Mouse (Mus musculus): ENCODE results near the gene Dohh. TPM values are rescaled to one million over a fixed set of nuclear protein-coding genes. Genes with fewer than 3 reads are reported as not detected.

The Dohh gene
- polyA plus RNA-seq, 1 experiment from 2014 or later, result 59.4 TPM

DNA sequence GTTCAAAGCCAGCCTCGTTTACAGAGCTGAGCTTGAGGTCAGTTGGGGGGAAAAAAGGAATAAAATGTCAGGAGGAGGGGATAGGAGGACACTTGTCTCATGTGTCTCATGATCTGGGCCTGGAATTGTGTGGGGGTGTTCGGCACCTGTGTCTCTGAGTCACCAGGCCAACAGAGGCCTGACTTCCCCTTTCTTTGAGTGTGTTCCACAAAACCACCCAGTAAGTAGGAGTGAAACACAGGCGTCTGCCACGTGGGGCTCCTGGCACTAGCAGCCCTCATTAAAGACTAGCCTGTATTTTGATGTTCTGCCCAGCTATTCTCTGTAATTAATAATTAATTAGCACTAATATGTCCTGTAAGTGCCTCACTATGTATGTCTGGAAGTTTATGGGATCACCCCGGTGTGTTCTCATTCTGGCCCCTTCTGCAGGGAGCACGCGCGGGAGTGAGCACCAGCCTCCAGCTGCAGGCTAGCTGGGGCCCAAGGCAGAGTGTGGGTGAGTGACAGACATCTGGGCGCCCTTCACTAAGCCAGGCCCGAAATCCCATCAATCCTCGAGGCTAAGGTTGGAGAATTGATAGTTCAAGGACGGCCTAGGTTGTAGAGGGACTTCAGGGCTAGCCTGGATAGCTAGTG is 27.8 kb upstream of the Dohh start:
- Histone ChIP-seq H3K9ac (ENCODE audit: low read depth, low read length) (peak overlapping the region; percentile 78; the same call in 1 of the 2 replicates), H3K27ac (ENCODE audit: low read depth, low read length) (no peak overlapping the region), H3K4me1 (replicated peaks; ENCODE audit: control insufficient read depth, insufficient read depth, low read length) (peaks cover 6% of the 10 kb centered on the region; the same call in 1 of the 2 replicates), H3K4me2 (replicated peaks; ENCODE audit: low read depth) (peak overlapping the region; percentile 95), H3K27me3 (replicated peaks; ENCODE audit: control insufficient read depth, insufficient read depth, low read length) (no peaks in the 10 kb centered on the region), H3K4me3 (ENCODE audit: low read depth, low read length) (peak overlapping the region; percentile 78), H3K9me3 (ENCODE audit: control insufficient read depth) (no peaks in the 10 kb centered on the region), H3K36me3 (ENCODE audit: control insufficient read depth, insufficient read depth) (peaks cover 3% of the 10 kb centered on the region; the same call in 1 of the 2 replicates)
- no peak for TF ChIP-seq CTCF (IDR thresholded peaks at IDR 0.05; ENCODE audit: low read depth)
- WGBS, result 34% methylated on average over 12 of the region's 12 CpGs
- no peak for ATAC-seq

- Histone ChIP-seq H3K4me3 (ENCODE audit: low read depth, low read length) (peak within 1 kb of the TSS; percentile 78), H3K4me1 (replicated peaks; ENCODE audit: control insufficient read depth, insufficient read depth, low read length) (peaks cover 9% of the 10 kb centered on the region), H3K27me3 (replicated peaks; ENCODE audit: control insufficient read depth, insufficient read depth, low read length) (no peaks in the 10 kb centered on the region), H3K36me3 (ENCODE audit: control insufficient read depth, insufficient read depth) (peaks cover 9% of the 10 kb centered on the region; the same call in 1 of the 2 replicates), H3K4me2 (replicated peaks; ENCODE audit: low read depth) (peak within 1 kb of the TSS; percentile 95), H3K27ac (ENCODE audit: low read depth, low read length) (peak within 1 kb of the TSS; percentile 87), H3K9ac (ENCODE audit: low read depth, low read length) (peak within 1 kb of the TSS; percentile 78), H3K9me3 (ENCODE audit: control insufficient read depth) (no peaks in the 10 kb centered on the region)
- 2% methylated on average over 73 of the region's 79 CpGs for WGBS
- TF ChIP-seq CTCF (IDR thresholded peaks at IDR 0.05; ENCODE audit: low read depth), result no peak
- peak; percentile 78 for ATAC-seq
Measured at GRCm38 (mm10) chr10:81356991-81357844, 27.0 kb upstream of the Dohh start, which contains the start of gene Mfsd12. TSS of gene Mfsd12 (plus strand) at chr10:81357491.

DNA sequence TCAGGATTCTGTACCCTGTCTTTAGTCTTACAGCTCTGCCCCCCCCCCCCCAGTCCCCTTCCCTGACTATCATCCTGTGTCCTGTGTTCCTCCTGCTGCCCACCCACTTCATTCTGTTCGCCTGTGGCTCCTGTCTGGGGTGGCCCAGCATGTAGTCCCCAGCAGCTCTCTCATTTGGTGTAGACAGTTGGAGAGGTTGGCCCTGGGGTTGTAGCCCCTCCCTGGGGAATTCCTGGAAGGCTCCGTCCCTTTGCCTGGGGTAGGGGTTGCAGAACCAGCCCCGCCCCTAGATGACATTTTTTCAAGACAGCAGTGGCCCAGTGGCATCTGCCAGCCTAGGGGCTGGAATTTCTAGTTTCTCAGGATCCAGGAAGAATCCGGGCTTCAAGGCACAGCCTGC is 26.0 kb upstream of the Dohh start:
- ATAC-seq, result no peak
- Histone ChIP-seq H3K4me1 (replicated peaks; ENCODE audit: control insufficient read depth, insufficient read depth, low read length) (peaks cover 15% of the 10 kb centered on the region), H3K9ac (ENCODE audit: low read depth, low read length) (peak overlapping the region; percentile 78), H3K4me2 (replicated peaks; ENCODE audit: low read depth) (peak overlapping the region; percentile 95), H3K9me3 (ENCODE audit: control insufficient read depth) (no peaks in the 10 kb centered on the region), H3K27ac (ENCODE audit: low read depth, low read length) (peak overlapping the region; percentile 87), H3K27me3 (replicated peaks; ENCODE audit: control insufficient read depth, insufficient read depth, low read length) (no peaks in the 10 kb centered on the region), H3K4me3 (ENCODE audit: low read depth, low read length) (peak overlapping the region; percentile 78), H3K36me3 (ENCODE audit: control insufficient read depth, insufficient read depth) (peaks cover 17% of the 10 kb centered on the region; the same call in 1 of the 2 replicates)
- 24% methylated on average over 4 of the region's 4 CpGs for WGBS
- TF ChIP-seq CTCF (IDR thresholded peaks at IDR 0.05; ENCODE audit: low read depth), result no peak

DNA sequence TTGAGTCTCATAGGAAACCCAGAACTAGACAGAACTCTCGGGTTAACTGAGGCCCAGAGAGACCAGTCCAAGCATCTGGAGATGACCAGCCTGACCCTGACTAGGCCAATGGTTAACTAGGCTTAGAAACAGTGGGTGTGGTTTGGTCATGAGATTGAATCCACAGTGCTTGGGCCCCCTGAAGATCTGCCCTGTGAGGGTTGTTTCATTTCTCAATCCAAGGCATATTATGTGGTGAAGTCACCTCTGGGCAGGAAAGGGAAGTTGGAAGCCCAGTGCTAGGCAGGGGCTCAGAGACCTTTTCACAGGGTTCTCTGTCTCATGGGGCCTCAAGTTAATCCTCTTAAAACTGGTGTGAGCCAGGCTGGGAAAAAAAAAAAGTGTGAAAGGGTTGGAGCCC is 25.4 kb upstream of the Dohh start:
- Histone ChIP-seq H3K4me2 (replicated peaks; ENCODE audit: low read depth) (peak overlapping the region; percentile 95), H3K4me3 (ENCODE audit: low read depth, low read length) (peak overlapping the region; percentile 78), H3K9me3 (ENCODE audit: control insufficient read depth) (no peaks in the 10 kb centered on the region), H3K36me3 (ENCODE audit: control insufficient read depth, insufficient read depth) (peaks cover 23% of the 10 kb centered on the region; the same call in 1 of the 2 replicates), H3K27me3 (replicated peaks; ENCODE audit: control insufficient read depth, insufficient read depth, low read length) (no peaks in the 10 kb centered on the region), H3K9ac (ENCODE audit: low read depth, low read length) (peak overlapping the region; percentile 44), H3K27ac (ENCODE audit: low read depth, low read length) (peak overlapping the region; percentile 87), H3K4me1 (replicated peaks; ENCODE audit: control insufficient read depth, insufficient read depth, low read length) (peaks cover 21% of the 10 kb centered on the region)
- no peak for TF ChIP-seq CTCF (IDR thresholded peaks at IDR 0.05; ENCODE audit: low read depth)
- ATAC-seq, result peak; percentile 35
- WGBS, result 47% methylated on average over 1 of the region's 1 CpGs

DNA sequence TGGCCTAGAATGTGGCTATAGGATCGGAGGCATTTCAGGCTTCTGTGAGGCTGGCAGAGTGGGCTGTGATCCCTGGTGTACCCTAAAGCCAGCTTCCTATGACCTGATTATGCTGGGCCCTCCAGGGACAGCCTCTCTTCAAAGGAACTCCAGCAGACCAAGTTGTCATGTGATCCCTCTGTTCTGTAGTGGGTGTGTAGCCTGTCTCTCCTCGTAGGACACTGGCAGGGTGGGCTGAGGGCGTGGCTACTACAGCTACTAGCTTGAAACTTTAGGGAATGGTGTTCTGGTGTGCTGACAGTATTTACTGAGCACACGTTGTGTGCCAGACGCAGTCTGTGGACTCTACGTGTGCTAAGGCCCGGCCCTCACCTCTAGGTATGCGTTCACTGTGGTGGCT is 23.5 kb upstream of the Dohh start:
- no peak for ATAC-seq
- WGBS, result 51% methylated on average over 8 of the region's 8 CpGs
- no peak overlapping the region for H3K4me3 ChIP-seq (ENCODE audit: low read depth, low read length)
- H3K27me3 ChIP-seq (replicated peaks; ENCODE audit: control insufficient read depth, insufficient read depth, low read length), result no peaks in the 10 kb centered on the region
- TF ChIP-seq CTCF (IDR thresholded peaks at IDR 0.05; ENCODE audit: low read depth), result no peak
- no peak overlapping the region for H3K9ac ChIP-seq (ENCODE audit: low read depth, low read length)
- H3K27ac ChIP-seq (ENCODE audit: low read depth, low read length), result no peak overlapping the region
- H3K4me2 ChIP-seq (replicated peaks; ENCODE audit: low read depth), result peak overlapping the region; percentile 95
- peaks cover 40% of the 10 kb centered on the region for H3K4me1 ChIP-seq (replicated peaks; ENCODE audit: control insufficient read depth, insufficient read depth, low read length)
- peaks cover 24% of the 10 kb centered on the region; the same call in 1 of the 2 replicates for H3K36me3 ChIP-seq (ENCODE audit: control insufficient read depth, insufficient read depth)
- H3K9me3 ChIP-seq (ENCODE audit: control insufficient read depth), result no peaks in the 10 kb centered on the region

- H3K4me2 ChIP-seq (replicated peaks; ENCODE audit: low read depth), result no peak overlapping the region
- 0 out of 2 replicates have a peak overlapping the region, but pooled peaks have one; percentile 21 for H3K27ac ChIP-seq (ENCODE audit: low read depth, low read length)
- no peak overlapping the region for H3K4me3 ChIP-seq (ENCODE audit: low read depth, low read length)
- WGBS, result 47% methylated on average over 12 of the region's 12 CpGs
- no peaks in the 10 kb centered on the region for H3K27me3 ChIP-seq (replicated peaks; ENCODE audit: control insufficient read depth, insufficient read depth, low read length)
- peaks cover 32% of the 10 kb centered on the region for H3K36me3 ChIP-seq (ENCODE audit: control insufficient read depth, insufficient read depth)
- peak; percentile 3; the same call in 1 of the 2 replicates for ATAC-seq
- H3K9me3 ChIP-seq (ENCODE audit: control insufficient read depth), result no peaks in the 10 kb centered on the region
- peaks cover 40% of the 10 kb centered on the region for H3K4me1 ChIP-seq (replicated peaks; ENCODE audit: control insufficient read depth, insufficient read depth, low read length)
- no peak for TF ChIP-seq CTCF (IDR thresholded peaks at IDR 0.05; ENCODE audit: low read depth)
- H3K9ac ChIP-seq (ENCODE audit: low read depth, low read length), result no peak overlapping the region
Measured at GRCm38 (mm10) chr10:81362336-81362949, 21.8 kb upstream of the Dohh start.

Data from intestine, postnatal 0 days (tissue).